Mouse (Mus musculus) ES-Bruce4 (cell line): ENCODE data around the gene Cdk5rap2.

Experiments
- CTCF ChIP-seq: IDR thresholded peaks from one replicate; pipeline ENCODE4 v1.8.1; 2011; ENCODE audit warnings: low read depth, low read length
- POLR2A ChIP-seq: IDR thresholded peaks from one replicate; pipeline ENCODE4 v1.8.1; 2011; ENCODE audit warnings: low read length; ENCODE audit not compliant: insufficient read depth

GRCm38 (mm10) chr4:70261315-70261714 is 148.9 kb downstream of the Cdk5rap2 start:
- TF ChIP-seq CTCF (no peak), POLR2A (no peak)
